Mouse (Mus musculus) forebrain, embryonic 13.5 days (tissue): ENCODE measurements at regions not wholly inside any gene's neighbourhood (a gene's known extent, or its start where the extent isn't known, plus 50 kb on each side); places are given as distances from the start of the nearest gene placed in this dataset.

Experiments
- ATAC-seq: fragments of 200-750 bp; cut with Nextera tagmentation; 2 replicates; pipeline ENCODE4 v1.8.0; 2017
- H3K27ac ChIP-seq: fragments of 300-500 bp; sonication (generic); 2 replicates; pipeline ENCODE4 v1.5.1; 2015; ENCODE audit warnings: inconsistent platforms, mild to moderate bottlenecking, moderate library complexity
- H3K27me3 ChIP-seq: fragments of 300-500 bp; sonication (generic); 2 replicates; pipeline ENCODE4 v1.6.1; 2015; ENCODE audit warnings: mild to moderate bottlenecking, inconsistent platforms
- H3K36me3 ChIP-seq: fragments of 300-500 bp; sonication (generic); 2 replicates; pipeline ENCODE4 v1.6.1; 2015; ENCODE audit warnings: mild to moderate bottlenecking, inconsistent platforms; ENCODE audit not compliant: poor library complexity, severe bottlenecking
- H3K4me1 ChIP-seq: fragments of 300-500 bp; sonication (generic); 2 replicates; pipeline ENCODE4 v1.6.1; 2015; ENCODE audit warnings: inconsistent platforms
- H3K4me2 ChIP-seq: fragments of 300-500 bp; sonication (generic); 2 replicates; pipeline ENCODE4 v1.6.1; 2015; ENCODE audit warnings: inconsistent platforms, mild to moderate bottlenecking, moderate library complexity
- H3K4me3 ChIP-seq: fragments of 300-500 bp; sonication (generic); 2 replicates; pipeline ENCODE4 v1.5.1; 2015; ENCODE audit warnings: mild to moderate bottlenecking, inconsistent platforms
- H3K9ac ChIP-seq: fragments of 300-500 bp; sonication (generic); 2 replicates; pipeline ENCODE4 v1.6.1; 2015; ENCODE audit warnings: mild to moderate bottlenecking, inconsistent platforms
- H3K9me3 ChIP-seq: fragments of 300-500 bp; sonication (generic); replicated peaks from 2 replicates; pipeline ENCODE4 v1.6.1; 2016; ENCODE audit warnings: inconsistent platforms
- WGBS: fragments of 180-500 bp; shearing (Covaris S2); methylation state at CpG from one replicate; pipeline ENCODE4 v1.1.7; 2015; 5-methylcytosine and 5-hydroxymethylcytosine counted together

GRCm38 (mm10) chr10:46905337-46905736 is 1327.7 kb downstream of the Hace1 start:
- Histone ChIP-seq H3K4me3 (no peak overlapping the region), H3K9me3 (no peaks in the 10 kb centered on the region), H3K36me3 (no peaks in the 10 kb centered on the region), H3K27me3 (no peaks in the 10 kb centered on the region), H3K4me2 (no peak overlapping the region), H3K9ac (no peak overlapping the region), H3K27ac (no peak overlapping the region), H3K4me1 (no peaks in the 10 kb centered on the region)
- no peak for ATAC-seq
- WGBS = 73% methylated on average over 1 of the region's 1 CpGs

DNA sequence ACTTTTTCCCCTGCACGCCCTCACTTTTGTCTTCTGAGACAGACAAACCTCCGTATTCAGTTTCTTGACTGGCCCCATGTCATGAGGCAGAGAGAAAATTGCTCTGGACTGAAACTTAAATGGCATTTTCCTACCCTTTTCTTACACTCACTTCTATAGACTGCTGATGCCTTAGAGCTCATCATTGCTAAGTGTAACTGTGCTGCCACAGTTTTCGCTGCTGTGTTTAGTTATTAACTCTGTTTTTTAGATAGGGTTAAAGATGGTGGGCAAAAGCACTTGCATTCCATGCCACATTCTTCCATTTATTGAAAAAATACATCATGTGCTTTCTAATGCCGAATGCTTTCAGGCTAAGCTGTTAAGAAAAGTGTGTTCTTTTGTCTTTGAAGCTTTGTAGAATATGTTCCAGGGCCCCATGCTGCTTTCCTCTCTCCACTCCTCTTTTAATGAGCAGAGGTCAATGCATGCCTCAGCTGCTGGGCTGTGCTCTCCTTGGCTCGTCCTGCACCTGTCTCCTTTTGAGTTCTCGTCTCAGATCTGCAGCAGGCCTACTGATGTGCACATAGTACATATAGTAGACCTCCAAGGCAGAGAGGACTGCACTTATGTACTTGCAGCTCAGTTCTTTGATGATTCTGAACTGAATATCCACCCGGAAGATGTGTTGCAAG is 1345.0 kb downstream of the Hace1 start:
- ATAC-seq = peak; percentile 92; the same call in 1 of the 2 replicates
- Histone ChIP-seq H3K27ac (peak overlapping the region; percentile 11; the same call in 1 of the 2 replicates), H3K36me3 (no peaks in the 10 kb centered on the region), H3K9me3 (no peaks in the 10 kb centered on the region), H3K4me1 (peaks cover 9% of the 10 kb centered on the region), H3K9ac (no peak overlapping the region), H3K4me2 (no peak overlapping the region), H3K27me3 (no peaks in the 10 kb centered on the region), H3K4me3 (no peak overlapping the region)
- 4% methylated on average over 7 of the region's 7 CpGs for WGBS

DNA sequence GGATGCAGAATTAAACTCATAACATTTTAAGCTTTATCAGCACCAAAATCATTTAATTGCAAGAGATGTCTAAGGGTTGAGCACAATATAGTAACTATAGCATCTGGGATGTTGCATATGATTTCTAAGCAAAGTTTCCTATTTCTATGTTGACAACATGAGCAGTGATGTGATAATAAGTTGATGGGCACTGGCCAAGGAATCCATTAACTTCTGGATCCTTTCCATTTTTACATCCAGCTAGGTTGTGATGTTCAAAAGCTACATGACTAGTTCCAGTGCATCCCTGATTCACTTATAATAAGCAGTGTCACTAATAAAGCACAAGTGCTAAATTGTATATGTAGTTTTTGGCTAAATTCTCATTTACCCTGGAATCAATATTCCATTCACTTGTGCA is 1356.7 kb downstream of the Hace1 start:
- Histone ChIP-seq H3K4me1 (peaks cover 6% of the 10 kb centered on the region), H3K9me3 (no peaks in the 10 kb centered on the region), H3K4me3 (no peak overlapping the region), H3K9ac (no peak overlapping the region), H3K27me3 (no peaks in the 10 kb centered on the region), H3K27ac (no peak overlapping the region), H3K4me2 (no peak overlapping the region), H3K36me3 (no peaks in the 10 kb centered on the region)
- no peak for ATAC-seq

GRCm38 (mm10) chr10:46936248-46936970 is 1358.8 kb downstream of the Hace1 start:
- peak; percentile 80; the same call in 1 of the 2 replicates for ATAC-seq
- no peaks in the 10 kb centered on the region for H3K27me3 ChIP-seq

DNA sequence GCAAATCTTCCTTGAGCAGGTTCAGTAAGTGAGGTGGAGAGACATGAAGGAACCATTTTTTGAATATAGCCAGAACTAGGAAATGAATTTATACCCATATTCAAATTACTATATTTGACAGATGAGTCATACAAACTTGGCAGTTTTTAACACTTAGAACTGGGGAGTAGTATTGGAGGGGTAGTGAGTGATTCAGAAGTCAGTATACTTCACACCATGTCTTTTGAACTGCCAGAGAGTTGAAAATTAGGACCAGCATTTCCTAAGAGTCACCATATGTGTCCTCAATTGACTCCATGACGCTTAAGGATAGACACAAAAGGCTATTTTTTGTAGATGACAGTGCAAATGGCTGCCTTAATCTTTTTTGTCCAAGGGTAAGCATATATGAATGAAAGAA is 1361.7 kb downstream of the Hace1 start:
- H3K4me3 ChIP-seq = no peak overlapping the region
- ATAC-seq = no peak
- no peak overlapping the region for H3K27ac ChIP-seq
- H3K9ac ChIP-seq = no peak overlapping the region
- H3K36me3 ChIP-seq = no peaks in the 10 kb centered on the region
- H3K27me3 ChIP-seq = no peaks in the 10 kb centered on the region
- H3K4me2 ChIP-seq = no peak overlapping the region
- no peaks in the 10 kb centered on the region for H3K9me3 ChIP-seq
- 61% methylated on average over 1 of the region's 1 CpGs for WGBS
- H3K4me1 ChIP-seq = peaks cover 6% of the 10 kb centered on the region

More at GRCm38 (mm10) chr10:46936248-46936970, 1358.8 kb downstream of the Hace1 start:
- peaks cover 6% of the 10 kb centered on the region for H3K4me1 ChIP-seq
- no peak overlapping the region for H3K27ac ChIP-seq
- no peaks in the 10 kb centered on the region for H3K36me3 ChIP-seq
- no peak overlapping the region for H3K9ac ChIP-seq
- H3K4me2 ChIP-seq = no peak overlapping the region
- 30% methylated on average over 5 of the region's 5 CpGs for WGBS
- H3K4me3 ChIP-seq = no peak overlapping the region
- no peaks in the 10 kb centered on the region for H3K9me3 ChIP-seq

DNA sequence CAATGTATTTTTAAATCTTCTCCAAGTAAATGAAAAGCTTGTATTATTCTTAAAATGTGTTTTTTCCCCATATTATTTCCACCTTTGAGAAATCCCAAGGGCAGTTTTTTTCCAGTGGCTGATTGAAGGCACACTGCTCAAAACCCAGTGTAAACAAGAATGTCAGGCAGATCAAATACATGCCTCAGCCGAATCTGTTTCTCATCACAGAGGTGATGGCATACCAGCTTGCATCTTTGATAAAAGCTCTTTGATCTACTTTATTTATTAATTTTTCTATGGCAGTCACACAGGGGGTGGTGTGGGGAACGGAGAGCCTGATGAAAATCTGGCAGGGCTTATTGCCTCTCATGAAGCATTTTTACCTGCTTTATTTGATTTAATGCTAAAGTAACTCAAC is 1362.2 kb downstream of the Hace1 start:
- H3K27me3 ChIP-seq = no peaks in the 10 kb centered on the region
- no peak overlapping the region for H3K9ac ChIP-seq
- no peaks in the 10 kb centered on the region for H3K36me3 ChIP-seq
- H3K27ac ChIP-seq = no peak overlapping the region
- no peak overlapping the region for H3K4me2 ChIP-seq
- ATAC-seq = no peak
- H3K4me3 ChIP-seq = no peak overlapping the region
- H3K4me1 ChIP-seq = peaks cover 6% of the 10 kb centered on the region
- WGBS = 55% methylated on average over 2 of the region's 2 CpGs
- no peaks in the 10 kb centered on the region for H3K9me3 ChIP-seq

DNA sequence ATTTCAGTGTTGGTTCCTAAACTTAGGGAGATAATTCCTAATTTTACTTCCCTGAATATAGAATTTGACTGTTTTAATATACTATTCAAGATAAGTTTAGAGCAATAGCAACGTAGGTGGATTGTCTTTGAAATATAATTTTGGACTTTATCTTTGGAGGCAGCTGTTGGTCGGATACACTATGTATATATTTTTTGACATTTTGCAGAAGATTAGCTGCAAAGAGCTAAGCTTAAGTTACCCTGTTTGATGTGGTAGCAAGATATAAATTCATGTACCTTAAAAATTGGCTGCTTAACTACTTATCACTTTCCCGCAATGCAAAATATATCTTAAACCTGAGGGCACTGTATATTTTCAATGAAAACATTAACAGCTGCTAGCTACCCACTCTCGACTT is 1375.3 kb downstream of the Hace1 start:
- H3K27me3 ChIP-seq = no peaks in the 10 kb centered on the region
- no peaks in the 10 kb centered on the region for H3K4me1 ChIP-seq
- no peak for ATAC-seq
- H3K27ac ChIP-seq = no peak overlapping the region
- 91% methylated on average over 4 of the region's 4 CpGs for WGBS
- no peak overlapping the region for H3K4me2 ChIP-seq
- H3K4me3 ChIP-seq = no peak overlapping the region
- no peaks in the 10 kb centered on the region for H3K9me3 ChIP-seq
- H3K36me3 ChIP-seq = no peaks in the 10 kb centered on the region
- no peak overlapping the region for H3K9ac ChIP-seq

GRCm38 (mm10) chr10:46954701-46955100 is 1377.1 kb downstream of the Hace1 start:
- Histone ChIP-seq H3K9ac (no peak overlapping the region), H3K4me3 (no peak overlapping the region), H3K4me2 (no peak overlapping the region), H3K27ac (no peak overlapping the region), H3K27me3 (no peaks in the 10 kb centered on the region), H3K4me1 (no peaks in the 10 kb centered on the region), H3K36me3 (no peaks in the 10 kb centered on the region), H3K9me3 (no peaks in the 10 kb centered on the region)
- no peak for ATAC-seq
- WGBS = 96% methylated on average over 1 of the region's 1 CpGs

- no peak for ATAC-seq
- Histone ChIP-seq H3K27me3 (no peaks in the 10 kb centered on the region), H3K9me3 (no peaks in the 10 kb centered on the region), H3K27ac (no peak overlapping the region), H3K4me1 (no peaks in the 10 kb centered on the region), H3K36me3 (no peaks in the 10 kb centered on the region), H3K4me3 (no peak overlapping the region), H3K4me2 (no peak overlapping the region), H3K9ac (no peak overlapping the region)
Observed at GRCm38 (mm10) chr10:46980410-46980809, 1402.8 kb downstream of the Hace1 start.

- no peak overlapping the region for H3K4me3 ChIP-seq
- no peak overlapping the region for H3K27ac ChIP-seq
- no peak overlapping the region for H3K4me2 ChIP-seq
- no peaks in the 10 kb centered on the region for H3K9me3 ChIP-seq
- no peaks in the 10 kb centered on the region for H3K36me3 ChIP-seq
- no peaks in the 10 kb centered on the region for H3K4me1 ChIP-seq
- no peak for ATAC-seq
- H3K27me3 ChIP-seq = no peaks in the 10 kb centered on the region
- no peak overlapping the region for H3K9ac ChIP-seq
- WGBS = 96% methylated on average over 1 of the region's 1 CpGs
Observed at GRCm38 (mm10) chr10:46999701-47000100, 1422.1 kb downstream of the Hace1 start.

DNA sequence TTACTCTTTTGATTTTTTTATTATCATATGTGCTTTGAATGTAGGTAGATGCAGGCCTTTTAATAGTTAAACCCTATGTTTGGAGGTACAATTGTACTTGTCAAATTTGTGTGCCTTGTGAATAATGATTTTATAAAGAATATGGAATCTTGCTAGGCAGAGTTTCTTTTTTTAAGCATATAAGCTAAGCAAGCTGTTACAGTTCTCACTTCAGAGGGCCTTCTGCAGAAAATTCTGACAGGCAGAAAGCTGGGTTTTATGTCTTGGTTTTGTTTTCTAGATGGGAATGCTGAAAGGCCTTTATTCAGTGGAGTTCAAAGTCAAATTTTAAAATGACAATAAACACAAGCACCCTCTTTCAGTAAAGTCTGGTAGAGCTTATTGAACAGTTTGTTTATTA is 1451.1 kb downstream of the Hace1 start:
- no peak overlapping the region for H3K4me2 ChIP-seq
- no peaks in the 10 kb centered on the region for H3K4me1 ChIP-seq
- no peak overlapping the region for H3K9ac ChIP-seq
- H3K36me3 ChIP-seq = no peaks in the 10 kb centered on the region
- H3K27ac ChIP-seq = no peak overlapping the region
- no peaks in the 10 kb centered on the region for H3K9me3 ChIP-seq
- ATAC-seq = no peak
- H3K27me3 ChIP-seq = no peaks in the 10 kb centered on the region
- H3K4me3 ChIP-seq = no peak overlapping the region

DNA sequence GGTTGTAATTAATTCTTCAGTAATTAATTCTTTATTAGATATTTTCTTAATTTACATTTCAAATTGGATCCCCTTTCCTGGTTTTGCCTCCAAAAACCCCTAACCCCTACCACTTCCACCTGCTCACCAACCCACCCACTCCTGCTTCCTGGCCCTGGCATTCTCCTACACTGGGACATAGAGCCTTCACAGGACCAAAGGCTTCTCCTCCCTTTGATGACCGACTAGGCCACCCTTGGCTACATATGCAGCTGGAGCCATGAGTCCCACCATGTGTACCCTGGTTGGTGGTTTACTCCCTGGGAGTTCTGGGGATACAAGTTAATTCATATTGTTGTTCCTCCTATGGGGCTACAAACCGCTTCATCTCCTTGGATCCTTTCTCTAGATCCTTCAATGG is 1477.0 kb downstream of the Hace1 start:
- Histone ChIP-seq H3K4me3 (no peak overlapping the region), H3K9ac (no peak overlapping the region), H3K27ac (no peak overlapping the region), H3K36me3 (no peaks in the 10 kb centered on the region), H3K4me2 (no peak overlapping the region), H3K4me1 (no peaks in the 10 kb centered on the region), H3K27me3 (no peaks in the 10 kb centered on the region), H3K9me3 (no peaks in the 10 kb centered on the region)
- WGBS = 89% methylated on average over 2 of the region's 2 CpGs
- no peak for ATAC-seq

DNA sequence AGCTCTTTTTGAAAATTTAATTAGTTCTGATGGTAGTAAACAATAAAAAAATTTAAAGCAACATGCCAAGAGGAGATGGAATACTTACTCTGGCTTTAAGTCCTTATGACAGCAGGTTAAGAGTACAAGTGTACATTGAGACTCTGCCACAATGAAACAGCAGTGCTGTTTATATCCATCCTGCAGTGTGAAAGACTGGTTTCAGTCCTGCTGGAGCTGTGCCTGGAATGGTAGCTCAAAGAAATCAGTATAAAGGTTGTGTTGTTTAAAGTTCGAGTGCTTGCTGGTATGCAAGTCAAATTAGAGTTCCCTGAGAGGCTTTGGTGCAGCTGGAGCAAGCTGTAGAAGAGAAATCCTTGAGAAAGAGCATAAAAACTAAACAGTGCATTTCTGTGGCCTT is 1524.9 kb downstream of the Hace1 start:
- peak; percentile 86 for ATAC-seq
- WGBS = 13% methylated on average over 1 of the region's 1 CpGs
- no peaks in the 10 kb centered on the region for H3K9me3 ChIP-seq
- H3K4me2 ChIP-seq = no peak overlapping the region
- no peaks in the 10 kb centered on the region for H3K4me1 ChIP-seq
- H3K27me3 ChIP-seq = no peaks in the 10 kb centered on the region
- H3K4me3 ChIP-seq = no peak overlapping the region
- no peak overlapping the region for H3K9ac ChIP-seq
- no peaks in the 10 kb centered on the region for H3K36me3 ChIP-seq
- H3K27ac ChIP-seq = no peak overlapping the region
